Mouse (Mus musculus) layer of hippocampus, adult 9-10 months (tissue): ENCODE results near the gene Abat.
"Not testable (repeated sequence)": the region's sequence is repeated elsewhere in the genome, so short reads cannot be mapped to it uniquely, and the experiment has no call there.

Experiments used
- DNase-seq: peaks from one replicate; pipeline ENCODE4 v3.0.0; 2022; ENCODE audit warnings: low spot score

The Abat gene

GRCm38 (mm10) chr16:8532894-8533293, 19.7 kb downstream of the Abat start:
- DNase-seq, result no peak

DNA sequence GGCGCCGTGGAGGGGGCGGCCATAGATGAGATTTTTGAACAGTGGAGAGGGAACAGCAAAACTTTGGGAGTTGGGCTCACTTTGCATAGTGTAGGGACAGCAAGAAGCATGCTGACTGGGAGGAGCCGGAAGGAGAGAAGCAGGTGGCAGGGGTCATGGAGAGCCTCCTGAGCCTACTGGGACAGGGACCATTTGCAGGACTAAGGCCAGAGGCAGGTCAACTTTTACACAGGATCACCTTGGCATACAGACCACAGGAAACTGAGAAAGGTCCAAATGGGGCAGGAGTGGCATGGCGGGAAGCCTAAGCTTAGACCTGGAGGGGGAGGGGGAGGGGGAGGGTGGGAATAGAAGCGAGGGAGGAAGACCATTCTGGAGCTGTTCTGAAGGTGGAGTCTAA, 20.2 kb downstream of the Abat start:
- no peak for DNase-seq

- no peak for DNase-seq
These were observed 21.4 kb downstream of the Abat start for GRCm38 (mm10) chr16:8534466-8535200.

- DNase-seq, result no peak
These were observed 22.2 kb downstream of the Abat start for GRCm38 (mm10) chr16:8535411-8535810.

GRCm38 (mm10) chr16:8539150-8539865, 26.1 kb downstream of the Abat start:
- peak; percentile 63 for DNase-seq

DNA sequence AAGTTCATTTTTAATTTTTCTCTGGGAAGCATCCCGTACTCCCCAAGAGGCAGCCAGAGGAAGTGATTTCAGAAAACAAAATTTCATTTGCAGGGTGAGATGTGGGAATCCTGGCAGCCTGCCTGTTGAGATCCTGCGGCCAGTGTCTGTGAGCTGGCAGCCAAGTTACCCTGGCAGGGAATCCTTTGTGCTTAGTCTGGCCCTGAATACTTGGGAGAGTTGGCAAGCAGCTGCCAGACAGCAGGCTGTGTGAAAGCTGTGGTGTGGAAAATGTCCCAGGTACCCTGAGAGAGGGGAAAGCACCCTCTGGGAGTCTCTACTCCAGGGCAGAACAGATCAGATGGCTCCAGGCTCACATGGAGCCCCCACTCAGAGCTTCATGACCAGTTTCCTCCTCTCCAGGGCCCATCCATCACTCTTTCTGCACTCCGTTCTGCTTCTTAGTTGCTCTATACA, 27.7 kb downstream of the Abat start:
- no peak for DNase-seq

DNA sequence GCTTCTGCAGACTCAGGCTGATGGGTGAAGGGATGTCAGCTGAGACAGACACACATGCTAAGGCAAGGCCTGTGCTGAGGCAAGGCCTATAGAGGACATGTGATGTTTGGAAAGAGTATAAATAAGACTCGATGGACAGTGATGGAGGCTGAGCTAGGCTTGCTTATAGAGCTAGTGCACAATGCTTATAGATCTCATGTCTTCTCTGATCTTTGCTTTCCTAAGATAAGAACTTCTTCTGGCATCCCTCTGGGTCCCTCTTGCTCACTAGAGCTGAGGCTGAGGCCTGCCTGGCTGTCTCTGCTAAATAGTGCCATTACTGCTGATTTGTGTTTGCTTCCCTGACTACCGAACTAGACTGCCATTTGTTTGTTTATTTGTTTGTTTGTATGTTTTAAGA, 34.6 kb downstream of the Abat start:
- DNase-seq, result no peak

- DNase-seq, result no peak
These were observed 36.3 kb downstream of the Abat start for GRCm38 (mm10) chr16:8549506-8549905.

GRCm38 (mm10) chr16:8554351-8554750, 41.1 kb downstream of the Abat start:
- DNase-seq, result no peak

- not testable (repeated sequence) for DNase-seq
These were observed 41.5 kb downstream of the Abat start for GRCm38 (mm10) chr16:8554751-8555150.

GRCm38 (mm10) chr16:8555371-8555770, 42.1 kb downstream of the Abat start:
- DNase-seq, result not testable (repeated sequence)

GRCm38 (mm10) chr16:8560079-8560478, 46.9 kb downstream of the Abat start:
- no peak for DNase-seq

DNA sequence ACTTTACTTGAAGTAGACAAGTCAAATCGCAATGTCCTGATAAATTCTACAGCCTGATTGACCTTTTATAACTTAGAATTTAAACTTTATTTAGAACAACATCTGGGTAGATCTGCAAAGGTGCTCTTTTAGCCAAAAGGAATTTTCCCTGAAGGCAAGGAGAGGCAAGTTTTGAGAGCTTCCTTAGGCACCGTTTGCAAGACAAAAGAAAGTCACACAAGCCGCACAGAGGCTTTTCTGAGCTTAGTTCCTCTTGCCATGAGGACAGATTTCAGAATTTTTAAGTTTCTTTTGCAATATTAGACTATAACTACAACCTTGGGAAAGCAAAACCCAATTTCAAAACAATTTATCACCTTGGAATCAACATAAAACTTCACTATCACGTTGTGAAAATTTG, 47.9 kb downstream of the Abat start:
- not testable (repeated sequence) for DNase-seq

DNA sequence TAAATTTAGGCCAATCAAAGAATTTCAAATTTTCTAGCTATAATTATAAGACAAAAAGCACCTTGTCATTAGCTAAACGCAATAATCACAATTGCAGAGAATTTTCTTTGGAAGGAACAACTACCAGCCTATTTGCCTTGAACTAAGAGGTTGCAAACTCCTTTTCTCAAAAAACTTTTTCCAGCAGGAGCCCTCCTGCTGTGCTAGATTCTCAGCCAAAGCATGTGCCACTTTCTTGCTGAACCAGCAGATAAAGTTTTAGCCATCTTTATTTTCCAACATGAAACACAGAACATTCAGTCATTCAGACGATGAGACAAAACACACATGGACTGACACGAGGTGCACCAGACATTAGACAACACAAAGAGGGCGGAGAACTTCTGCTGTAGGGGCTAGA, 48.6 kb downstream of the Abat start:
- DNase-seq, result not testable (repeated sequence)

DNA sequence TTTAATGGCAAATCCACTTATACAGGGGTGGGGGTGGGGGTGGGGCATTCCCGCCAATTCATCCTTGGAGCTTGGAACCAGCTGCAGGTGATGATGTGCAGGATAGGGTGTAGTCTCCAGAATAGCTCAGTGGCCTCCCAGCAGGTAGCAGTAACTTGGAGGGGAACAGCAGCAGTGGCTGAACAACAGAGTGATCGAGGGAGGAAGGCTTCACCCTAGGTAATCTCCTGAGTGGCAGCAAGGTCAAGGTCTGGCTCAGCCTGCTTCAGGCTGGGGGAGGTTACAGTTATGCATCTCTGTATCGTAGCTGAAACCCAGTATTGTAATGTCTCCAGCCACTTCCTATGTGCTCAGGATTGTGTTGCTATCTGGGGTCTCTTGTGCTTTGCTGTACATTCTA, 49.6 kb downstream of the Abat start:
- DNase-seq, result not testable (repeated sequence)

GRCm38 (mm10) chr16:8564836-8565235, 51.6 kb downstream of the Abat start:
- DNase-seq, result no peak

GRCm38 (mm10) chr16:8565539-8565938, 52.3 kb downstream of the Abat start:
- DNase-seq, result no peak

DNA sequence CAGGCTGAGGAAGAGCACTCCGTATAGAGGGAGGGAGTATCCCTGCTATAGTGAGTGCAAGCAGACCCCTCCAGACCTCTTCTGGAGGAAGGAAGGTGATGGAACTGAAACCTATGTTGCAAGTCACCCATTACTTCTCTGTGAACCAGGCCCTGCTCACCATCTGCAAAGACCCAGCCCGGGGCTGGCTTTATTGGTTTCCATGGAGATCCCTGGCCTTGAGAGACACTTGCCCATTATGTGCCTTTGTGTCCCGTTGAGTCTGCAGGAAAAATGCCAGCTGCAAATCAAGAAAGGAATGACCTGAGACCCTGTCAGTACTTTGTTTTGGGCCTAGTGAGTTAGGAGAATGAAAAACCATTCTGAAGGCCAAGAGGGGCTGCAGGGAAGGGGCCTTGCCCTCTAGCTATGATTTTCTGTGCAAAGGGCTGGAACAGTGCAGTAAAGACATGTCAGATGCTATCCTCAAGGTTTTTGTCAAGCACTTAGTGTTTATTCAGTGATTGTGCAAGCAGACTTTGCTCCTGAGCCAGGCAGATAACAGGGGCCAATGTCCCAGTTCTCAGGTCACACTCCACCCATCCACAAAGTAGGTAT, 53.0 kb downstream of the Abat start:
- DNase-seq, result no peak

DNA sequence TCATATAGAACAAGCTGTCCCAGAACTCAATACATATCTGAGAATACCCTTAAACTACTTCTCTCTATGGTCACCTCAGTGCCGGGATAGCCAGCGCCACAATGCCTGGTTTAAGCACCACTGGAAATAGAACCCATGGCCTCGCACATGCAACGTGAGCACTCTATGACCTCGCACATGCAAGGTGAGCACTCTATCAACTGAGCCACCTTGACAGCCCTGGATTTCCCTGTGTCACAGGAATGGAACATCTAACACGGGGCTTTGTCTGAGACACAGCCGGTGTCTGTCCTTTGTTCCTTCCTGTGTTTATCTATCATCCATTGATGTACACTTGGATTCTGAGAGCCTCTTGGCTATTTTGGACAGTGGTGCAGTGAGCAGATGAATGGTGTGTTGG, 55.7 kb downstream of the Abat start:
- no peak for DNase-seq

- DNase-seq, result no peak
These were observed 57.1 kb downstream of the Abat start for GRCm38 (mm10) chr16:8570336-8570735.

- DNase-seq, result no peak
These were observed 57.8 kb downstream of the Abat start for GRCm38 (mm10) chr16:8570901-8571615.

- no peak for DNase-seq
These were observed 59.8 kb downstream of the Abat start for GRCm38 (mm10) chr16:8573041-8573440.
